Mouse (Mus musculus) lung, postnatal 14 days (tissue): ENCODE results near the gene Cd300ld.
"Not testable (repeated sequence)": the region's sequence is repeated elsewhere in the genome, so short reads cannot be mapped to it uniquely, and the experiment has no call there.

Experiments
- DNase-seq: peaks from one replicate; pipeline ENCODE4 v3.0.0; 2021

Gene Cd300ld

DNA sequence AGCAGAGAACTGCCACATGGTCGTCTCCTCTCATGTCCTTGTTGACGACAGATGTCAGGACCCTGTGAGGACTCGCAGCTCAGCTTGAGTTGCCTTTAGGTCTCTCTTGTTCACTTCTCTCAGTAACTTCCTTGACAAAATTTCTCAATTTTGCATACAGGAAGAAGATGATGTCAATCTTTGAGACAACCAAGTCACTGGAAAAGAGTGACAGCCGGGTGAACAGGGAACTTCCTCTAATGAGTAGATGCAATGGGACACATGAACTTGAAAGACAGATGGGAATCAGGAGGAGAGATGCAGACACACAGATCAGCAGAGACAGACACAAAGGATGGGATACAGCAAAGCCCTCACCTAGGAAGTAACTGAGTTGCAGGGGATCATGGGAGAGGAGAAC is at the start of gene Cd300ld:
Gene Cd300ld, minus strand, starts transcription at position 130 of the 400 bp plus-strand sequence.
- DNase-seq, result no peak

GRCm38 (mm10) chr11:115037669-115038068 is 47.9 kb upstream of the Cd300ld start, which contains the start of gene Cd300ld5:
Cd300ld5 (minus strand) TSS chr11:115037769.
- DNase-seq, result not testable (repeated sequence)

- DNase-seq, result not testable (repeated sequence)
These were observed 37.2 kb upstream of the Cd300ld start, which contains the start of gene Cd300ld4 for GRCm38 (mm10) chr11:115026912-115027311. Cd300ld4 (minus strand) TSS chr11:115027012.

GRCm38 (mm10) chr11:115016093-115016492 is 26.4 kb upstream of the Cd300ld start, which contains the start of gene Cd300ld2:
Cd300ld2 (minus strand) TSS chr11:115016193.
- DNase-seq, result not testable (repeated sequence)

GRCm38 (mm10) chr11:115004070-115004469 is 14.3 kb upstream of the Cd300ld start:
- no peak for DNase-seq

DNA sequence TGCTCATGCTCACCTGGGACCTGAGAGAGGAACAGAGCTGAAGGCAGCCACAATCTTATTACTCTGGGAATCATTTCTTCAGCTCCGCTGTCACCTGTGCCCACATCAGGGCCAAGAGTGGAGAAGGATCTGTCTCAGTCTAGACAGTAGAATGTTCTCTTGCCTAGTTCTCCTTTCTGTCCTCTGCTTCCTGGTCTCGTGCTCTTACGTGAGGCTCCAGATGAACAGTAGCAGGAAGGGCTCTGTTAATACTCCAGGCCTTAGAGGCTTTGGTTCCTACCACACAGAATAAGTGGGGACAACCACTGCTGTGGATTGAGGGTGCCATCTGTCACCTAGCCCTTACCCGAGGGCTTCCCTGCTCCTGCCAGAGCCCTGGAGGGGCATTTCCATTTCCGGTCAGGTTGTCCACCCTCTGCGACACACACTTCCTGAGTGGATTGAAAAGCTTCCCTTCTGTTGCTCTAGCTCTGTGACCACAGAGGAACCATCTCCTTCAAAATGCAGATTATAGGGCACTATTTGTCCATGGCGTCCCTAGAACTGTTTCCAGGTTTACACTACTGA is 11.8 kb upstream of the Cd300ld start, which contains the start of gene Cd300c2:
Gene Cd300c2, minus strand, starts transcription at position 407 of the 567 bp plus-strand sequence.
- DNase-seq, result no peak

DNA sequence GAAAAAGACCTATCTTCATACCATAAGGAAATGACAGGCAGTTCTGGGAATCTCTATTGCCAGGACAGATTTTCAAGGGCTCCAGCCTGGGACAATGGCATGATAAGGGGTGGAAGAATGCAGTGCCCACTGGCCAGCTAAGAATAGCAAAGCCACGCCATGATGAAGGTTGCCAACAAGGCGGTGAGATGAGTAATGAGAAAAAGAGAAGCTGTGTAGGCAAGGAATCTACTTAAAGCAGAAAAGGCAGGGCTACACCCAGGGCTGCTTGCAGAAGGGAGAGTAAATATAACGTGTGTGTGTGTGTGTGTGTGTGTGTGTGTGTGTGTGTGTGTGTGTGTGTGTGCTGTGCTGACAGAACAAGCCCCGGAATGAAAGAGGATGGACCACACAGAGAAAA is 7.9 kb downstream of the Cd300ld start:
- DNase-seq, result no peak

- DNase-seq, result no peak
These were observed 17.0 kb downstream of the Cd300ld start for GRCm38 (mm10) chr11:114972726-114973125.

GRCm38 (mm10) chr11:114968752-114969207 is 20.9 kb downstream of the Cd300ld start, which contains the start of gene Cd300c:
Cd300c (minus strand) TSS chr11:114969157.
- DNase-seq, result no peak

- DNase-seq, result no peak
These were observed 24.4 kb downstream of the Cd300ld start for GRCm38 (mm10) chr11:114965182-114965828.

GRCm38 (mm10) chr11:114960369-114960768 is 29.4 kb downstream of the Cd300ld start:
- no peak for DNase-seq

GRCm38 (mm10) chr11:114934144-114934543 is 55.6 kb downstream of the Cd300ld start, which contains the start of gene Cd300lb:
Cd300lb (minus strand) TSS chr11:114934386.
- DNase-seq, result no peak

GRCm38 (mm10) chr11:114933591-114933990 is 56.1 kb downstream of the Cd300ld start:
- DNase-seq, result no peak
